Mouse (Mus musculus): ENCODE measurements around the gene Ltb. TPM values are rescaled to one million over a fixed set of nuclear protein-coding genes. Genes with fewer than 3 reads are reported as not detected.
A peak's percentile ranks its signal among the peaks of the same experiment; 100 is the strongest.

Ltb gene
- polyA plus RNA-seq, 1 experiment: 0.34 TPM

- H3K27ac ChIP-seq (ENCODE audit: insufficient read depth, low read length): no peak overlapping the region
- no peaks in the 10 kb centered on the region for H3K4me1 ChIP-seq (ENCODE audit: control insufficient read depth, insufficient read depth, low read length)
- WGBS: 66% methylated on average over 1 of the region's 1 CpGs
- no peak overlapping the region for H3K4me3 ChIP-seq (replicated peaks; ENCODE audit: insufficient read depth, low read depth, low read length)
- TF ChIP-seq CTCF (IDR thresholded peaks at IDR 0.05; ENCODE audit: borderline replicate concordance, insufficient read depth, low read depth, low read length): no peak
- no peak for TF ChIP-seq POLR2A (IDR thresholded peaks at IDR 0.05; ENCODE audit: borderline replicate concordance, insufficient read depth, low read length)
- H3K27me3 ChIP-seq (ENCODE audit: control insufficient read depth, insufficient read depth, low read length): no peaks in the 10 kb centered on the region
- no peak for DNase-seq
Observed at GRCm38 (mm10) chr17:35189186-35189585, 5.1 kb upstream of the Ltb start.

- no peaks in the 10 kb centered on the region for H3K4me1 ChIP-seq (ENCODE audit: control insufficient read depth, insufficient read depth, low read length)
- H3K4me3 ChIP-seq (replicated peaks; ENCODE audit: insufficient read depth, low read depth, low read length): no peak overlapping the region
- 72% methylated on average over 4 of the region's 4 CpGs for WGBS
- no peak for DNase-seq
- TF ChIP-seq POLR2A (IDR thresholded peaks at IDR 0.05; ENCODE audit: borderline replicate concordance, insufficient read depth, low read length): no peak
- no peak for TF ChIP-seq CTCF (IDR thresholded peaks at IDR 0.05; ENCODE audit: borderline replicate concordance, insufficient read depth, low read depth, low read length)
- no peak overlapping the region for H3K27ac ChIP-seq (ENCODE audit: insufficient read depth, low read length)
- no peaks in the 10 kb centered on the region for H3K27me3 ChIP-seq (ENCODE audit: control insufficient read depth, insufficient read depth, low read length)
Observed at GRCm38 (mm10) chr17:35190096-35190495, 4.1 kb upstream of the Ltb start.

GRCm38 (mm10) chr17:35191723-35192122, 2.5 kb upstream of the Ltb start:
- no peak for TF ChIP-seq CTCF (IDR thresholded peaks at IDR 0.05; ENCODE audit: borderline replicate concordance, insufficient read depth, low read depth, low read length)
- TF ChIP-seq POLR2A (IDR thresholded peaks at IDR 0.05; ENCODE audit: borderline replicate concordance, insufficient read depth, low read length): no peak
- 57% methylated on average over 2 of the region's 2 CpGs for WGBS
- Histone ChIP-seq H3K4me3 (replicated peaks; ENCODE audit: insufficient read depth, low read depth, low read length) (no peak overlapping the region), H3K27me3 (ENCODE audit: control insufficient read depth, insufficient read depth, low read length) (no peaks in the 10 kb centered on the region), H3K4me1 (ENCODE audit: control insufficient read depth, insufficient read depth, low read length) (no peaks in the 10 kb centered on the region), H3K27ac (ENCODE audit: insufficient read depth, low read length) (no peak overlapping the region)
- no peak for DNase-seq

- TF ChIP-seq CTCF (IDR thresholded peaks at IDR 0.05; ENCODE audit: borderline replicate concordance, insufficient read depth, low read depth, low read length): no peak
- TF ChIP-seq POLR2A (IDR thresholded peaks at IDR 0.05; ENCODE audit: borderline replicate concordance, insufficient read depth, low read length): no peak
- no peak overlapping the region for H3K4me3 ChIP-seq (replicated peaks; ENCODE audit: insufficient read depth, low read depth, low read length)
- DNase-seq: no peak
- H3K27me3 ChIP-seq (ENCODE audit: control insufficient read depth, insufficient read depth, low read length): no peaks in the 10 kb centered on the region
- H3K27ac ChIP-seq (ENCODE audit: insufficient read depth, low read length): no peak overlapping the region
- H3K4me1 ChIP-seq (ENCODE audit: control insufficient read depth, insufficient read depth, low read length): no peaks in the 10 kb centered on the region
- 85% methylated on average over 5 of the region's 5 CpGs for WGBS
Observed at GRCm38 (mm10) chr17:35192924-35193323, 1.3 kb upstream of the Ltb start.

- no peak overlapping the region for H3K4me3 ChIP-seq (replicated peaks; ENCODE audit: insufficient read depth, low read depth, low read length)
- DNase-seq: no peak
- H3K4me1 ChIP-seq (ENCODE audit: control insufficient read depth, insufficient read depth, low read length): no peaks in the 10 kb centered on the region
- 48% methylated on average over 19 of the region's 19 CpGs for WGBS
- no peak for TF ChIP-seq POLR2A (IDR thresholded peaks at IDR 0.05; ENCODE audit: borderline replicate concordance, insufficient read depth, low read length)
- TF ChIP-seq CTCF (IDR thresholded peaks at IDR 0.05; ENCODE audit: borderline replicate concordance, insufficient read depth, low read depth, low read length): no peak
- H3K27ac ChIP-seq (ENCODE audit: insufficient read depth, low read length): no peak overlapping the region
- H3K27me3 ChIP-seq (ENCODE audit: control insufficient read depth, insufficient read depth, low read length): no peaks in the 10 kb centered on the region
Observed at GRCm38 (mm10) chr17:35194844-35195630, 798 bp downstream of the Ltb start.

- Histone ChIP-seq H3K27ac (ENCODE audit: insufficient read depth, low read length) (no peak overlapping the region), H3K4me1 (ENCODE audit: control insufficient read depth, insufficient read depth, low read length) (no peaks in the 10 kb centered on the region), H3K4me3 (replicated peaks; ENCODE audit: insufficient read depth, low read depth, low read length) (no peak overlapping the region), H3K27me3 (ENCODE audit: control insufficient read depth, insufficient read depth, low read length) (no peaks in the 10 kb centered on the region)
- DNase-seq: peak; percentile 38 to 53
- WGBS: 2% methylated on average over 66 of the region's 66 CpGs
- TF ChIP-seq CTCF (IDR thresholded peaks at IDR 0.05; ENCODE audit: borderline replicate concordance, insufficient read depth, low read depth, low read length): peak; percentile 69
- no peak for TF ChIP-seq POLR2A (IDR thresholded peaks at IDR 0.05; ENCODE audit: borderline replicate concordance, insufficient read depth, low read length)
Observed at GRCm38 (mm10) chr17:35195631-35196320, 1.5 kb downstream of the Ltb start.

GRCm38 (mm10) chr17:35196321-35196641, 2.0 kb downstream of the Ltb start:
- H3K4me3 ChIP-seq (replicated peaks; ENCODE audit: insufficient read depth, low read depth, low read length): no peak overlapping the region
- no peak for DNase-seq
- H3K27ac ChIP-seq (ENCODE audit: insufficient read depth, low read length): no peak overlapping the region
- H3K27me3 ChIP-seq (ENCODE audit: control insufficient read depth, insufficient read depth, low read length): no peaks in the 10 kb centered on the region
- H3K4me1 ChIP-seq (ENCODE audit: control insufficient read depth, insufficient read depth, low read length): no peaks in the 10 kb centered on the region
- TF ChIP-seq POLR2A (IDR thresholded peaks at IDR 0.05; ENCODE audit: borderline replicate concordance, insufficient read depth, low read length): no peak
- no peak for TF ChIP-seq CTCF (IDR thresholded peaks at IDR 0.05; ENCODE audit: borderline replicate concordance, insufficient read depth, low read depth, low read length)
- 30% methylated on average over 9 of the region's 9 CpGs for WGBS

GRCm38 (mm10) chr17:35197126-35197525, 2.9 kb downstream of the Ltb start:
- Histone ChIP-seq H3K4me3 (replicated peaks; ENCODE audit: insufficient read depth, low read depth, low read length) (no peak overlapping the region), H3K4me1 (ENCODE audit: control insufficient read depth, insufficient read depth, low read length) (no peaks in the 10 kb centered on the region), H3K27ac (ENCODE audit: insufficient read depth, low read length) (no peak overlapping the region), H3K27me3 (ENCODE audit: control insufficient read depth, insufficient read depth, low read length) (no peaks in the 10 kb centered on the region)
- DNase-seq: no peak
- no peak for TF ChIP-seq POLR2A (IDR thresholded peaks at IDR 0.05; ENCODE audit: borderline replicate concordance, insufficient read depth, low read length)
- TF ChIP-seq CTCF (IDR thresholded peaks at IDR 0.05; ENCODE audit: borderline replicate concordance, insufficient read depth, low read depth, low read length): no peak
- 45% methylated on average over 6 of the region's 6 CpGs for WGBS
